Mouse (Mus musculus) layer of hippocampus, adult 9-11 months (tissue): ENCODE measurements at regions not wholly inside any gene's neighbourhood (a gene's known extent, or its start where the extent isn't known, plus 50 kb on each side); places are given as distances from the start of the nearest gene placed in this dataset.
A peak's percentile ranks its signal among the peaks of the same experiment; 100 is the strongest.

Experiments used
- DNase-seq: peaks from one replicate; pipeline ENCODE4 v3.0.0; 2022

DNA sequence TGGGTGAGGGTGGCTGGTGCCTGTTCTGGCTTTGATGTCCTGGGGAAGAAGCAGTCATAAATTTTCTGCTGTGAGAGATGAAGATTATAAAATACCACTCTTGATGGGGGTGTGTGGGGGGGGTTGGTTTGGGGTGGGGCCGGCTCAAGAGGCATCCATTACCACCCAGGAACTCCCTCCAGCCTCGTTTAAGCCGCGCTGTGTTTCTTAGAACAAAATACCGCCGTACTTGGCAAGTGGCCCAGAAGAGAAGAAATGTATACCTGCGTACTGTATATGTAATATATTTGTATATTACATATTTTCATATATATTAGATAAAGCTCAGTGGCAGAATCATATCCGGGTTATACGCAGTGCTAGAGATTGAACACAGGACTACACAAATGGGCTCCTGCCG lies 434.6 kb upstream of the Tbx3 start:
- DNase-seq, result no peak

DNA sequence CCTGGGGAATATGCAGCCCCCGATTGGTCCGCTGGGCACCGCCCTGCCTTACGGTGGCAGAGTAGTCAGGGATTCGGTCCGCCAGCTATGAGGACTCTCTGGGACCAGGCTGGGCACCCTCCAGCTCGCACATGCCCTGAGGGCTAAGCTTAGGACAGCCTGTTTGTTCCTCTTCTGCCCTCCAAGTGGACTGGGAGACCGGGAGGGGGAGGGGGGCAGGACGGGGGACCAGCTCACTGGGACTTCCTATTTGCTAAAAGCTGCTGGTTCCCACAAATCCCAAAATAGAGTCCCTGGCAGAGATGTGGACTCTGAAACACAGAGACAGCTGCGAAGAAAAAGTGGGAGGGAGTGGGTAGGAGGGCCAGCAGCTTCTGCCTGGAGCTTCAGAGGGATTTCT lies 423.6 kb upstream of the Tbx3 start:
- peak; percentile 68 for DNase-seq

DNA sequence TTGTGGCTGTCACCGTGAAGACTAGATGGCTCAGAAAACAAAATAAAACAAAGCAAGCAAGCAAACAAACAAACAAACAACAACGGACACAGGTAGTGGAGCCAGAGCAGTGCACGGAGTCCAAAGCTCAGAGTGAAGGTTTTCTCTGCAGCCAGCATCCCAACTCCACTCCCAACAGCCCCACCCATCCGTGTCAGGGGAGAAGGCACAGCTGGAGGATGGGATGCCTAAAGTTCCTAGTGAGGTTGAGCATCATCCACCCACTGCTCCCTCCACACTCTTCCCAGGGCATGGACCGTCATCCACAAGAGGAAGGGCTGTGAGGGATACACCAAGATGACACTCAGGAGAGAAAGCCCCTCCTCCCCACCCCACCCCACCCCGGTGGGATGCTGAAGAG lies 421.8 kb upstream of the Tbx3 start:
- DNase-seq, result no peak

DNA sequence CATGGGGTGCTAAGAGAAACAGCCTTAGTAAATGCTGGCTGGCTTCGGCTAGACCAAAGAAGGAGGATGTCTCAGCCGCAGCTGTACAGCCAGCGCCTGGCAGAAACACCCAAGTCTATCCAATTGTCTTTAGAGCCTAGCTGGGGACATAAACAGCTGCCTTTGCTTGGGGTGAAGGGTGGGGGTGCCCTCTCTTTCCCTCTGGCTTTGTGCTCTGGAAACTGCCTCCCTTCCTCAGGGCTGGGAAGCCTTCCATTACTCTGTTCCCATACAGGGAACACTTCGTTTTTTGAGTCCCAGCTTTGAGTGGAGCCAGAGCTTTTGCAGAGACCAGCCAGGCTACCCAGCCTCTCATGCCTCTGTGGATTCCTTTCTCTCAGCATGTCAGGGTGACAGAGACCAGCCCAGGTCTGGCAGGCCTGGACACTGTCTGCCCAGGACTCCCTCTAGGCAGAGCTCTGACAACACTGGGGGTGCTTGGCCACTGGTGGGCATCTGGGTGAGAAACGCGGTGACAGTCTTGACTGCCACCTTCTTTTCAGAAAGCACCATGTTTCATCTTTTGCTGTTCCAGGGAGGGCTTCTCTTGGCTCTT lies 421.2 kb upstream of the Tbx3 start:
- no peak for DNase-seq

DNA sequence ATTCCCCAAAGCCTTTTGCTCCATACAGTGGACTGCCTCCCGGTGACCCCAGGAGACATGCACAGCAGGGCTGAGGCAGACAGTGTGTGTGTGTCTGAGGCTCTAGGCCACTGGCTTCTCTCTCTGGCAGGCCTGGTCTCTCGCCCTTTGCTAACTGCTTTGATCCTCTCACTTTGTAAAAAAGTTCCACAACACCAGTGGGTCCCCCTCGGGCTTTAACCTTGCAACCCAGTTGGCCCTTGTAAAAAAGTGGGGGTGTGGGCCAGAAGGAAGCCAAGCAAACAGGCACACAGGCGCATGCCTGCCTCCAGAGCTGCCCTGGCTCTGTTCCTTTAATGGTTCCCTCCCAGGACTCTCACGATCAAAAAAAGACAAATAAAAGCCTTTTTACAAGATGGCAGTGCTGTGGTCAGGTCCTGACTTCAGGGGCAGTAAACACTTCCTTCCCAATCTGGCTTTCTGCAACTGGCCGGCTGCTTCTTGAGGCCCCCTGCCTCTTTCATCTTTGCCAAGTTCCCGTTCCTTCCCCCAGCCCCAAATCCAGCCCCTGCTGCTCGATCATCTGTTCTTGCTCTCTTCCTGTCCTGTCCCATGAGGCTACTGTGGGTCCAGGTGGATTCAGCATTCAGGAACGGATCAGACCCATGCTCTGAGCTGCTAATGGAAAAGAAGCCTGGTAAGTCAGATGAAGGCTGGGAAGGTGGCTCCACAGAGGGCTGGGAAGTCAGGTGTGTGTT lies 419.0 kb upstream of the Tbx3 start:
- no peak for DNase-seq

DNA sequence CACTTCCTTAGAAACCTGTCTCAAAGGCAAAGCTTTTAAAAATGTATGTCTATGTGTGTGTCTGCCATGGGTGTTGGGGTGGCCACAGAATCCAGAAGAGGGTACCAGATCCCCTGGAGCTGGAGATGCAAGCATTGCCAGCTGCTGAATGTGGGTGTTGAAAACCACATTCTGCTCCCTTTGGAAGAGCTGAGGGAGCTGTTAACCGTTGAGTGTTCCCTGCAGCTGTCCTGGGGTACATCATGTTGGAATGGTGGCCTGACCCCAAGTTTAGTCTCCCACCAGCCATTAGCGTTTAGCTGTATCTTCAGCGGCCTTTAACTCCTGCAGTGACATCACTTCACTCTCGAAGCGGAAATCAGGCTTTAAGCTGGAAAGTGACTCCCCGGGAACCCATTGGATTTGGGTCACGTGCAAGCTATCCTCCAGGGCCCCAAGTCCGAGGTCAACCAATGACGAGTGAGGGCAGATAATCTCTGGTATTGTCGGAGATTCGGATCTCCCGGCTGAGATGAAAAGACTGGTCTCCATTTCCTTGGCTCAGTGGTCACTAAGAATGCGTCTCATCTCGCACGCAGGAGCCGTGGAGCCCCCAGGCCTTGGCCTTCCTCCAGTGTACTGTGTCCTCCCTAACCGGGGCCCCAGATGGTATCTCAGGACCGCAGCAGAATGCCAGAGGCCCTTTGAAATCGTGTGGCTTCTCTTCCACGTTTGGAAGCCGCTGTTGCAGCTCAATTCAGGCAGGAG lies 412.9 kb upstream of the Tbx3 start:
- no peak for DNase-seq

DNA sequence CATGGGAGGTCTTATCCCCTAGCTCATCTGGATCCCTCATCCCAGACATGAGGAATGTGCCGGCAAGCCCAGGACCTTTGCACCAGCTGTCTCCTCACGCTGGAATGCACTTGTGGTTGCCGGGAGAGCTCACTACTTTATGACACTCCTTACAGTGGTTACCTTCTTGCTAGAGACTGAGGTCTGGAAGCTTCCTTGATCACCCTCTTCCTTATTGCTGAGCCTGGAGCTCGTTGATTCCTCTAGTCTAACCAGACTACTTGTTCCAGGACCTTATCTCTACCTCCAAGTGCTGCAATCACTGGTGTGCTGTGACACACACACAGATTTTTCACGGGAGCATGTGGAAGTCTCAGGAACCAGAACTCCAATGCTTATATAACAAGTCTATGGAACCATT lies 411.6 kb upstream of the Tbx3 start:
- no peak for DNase-seq

DNA sequence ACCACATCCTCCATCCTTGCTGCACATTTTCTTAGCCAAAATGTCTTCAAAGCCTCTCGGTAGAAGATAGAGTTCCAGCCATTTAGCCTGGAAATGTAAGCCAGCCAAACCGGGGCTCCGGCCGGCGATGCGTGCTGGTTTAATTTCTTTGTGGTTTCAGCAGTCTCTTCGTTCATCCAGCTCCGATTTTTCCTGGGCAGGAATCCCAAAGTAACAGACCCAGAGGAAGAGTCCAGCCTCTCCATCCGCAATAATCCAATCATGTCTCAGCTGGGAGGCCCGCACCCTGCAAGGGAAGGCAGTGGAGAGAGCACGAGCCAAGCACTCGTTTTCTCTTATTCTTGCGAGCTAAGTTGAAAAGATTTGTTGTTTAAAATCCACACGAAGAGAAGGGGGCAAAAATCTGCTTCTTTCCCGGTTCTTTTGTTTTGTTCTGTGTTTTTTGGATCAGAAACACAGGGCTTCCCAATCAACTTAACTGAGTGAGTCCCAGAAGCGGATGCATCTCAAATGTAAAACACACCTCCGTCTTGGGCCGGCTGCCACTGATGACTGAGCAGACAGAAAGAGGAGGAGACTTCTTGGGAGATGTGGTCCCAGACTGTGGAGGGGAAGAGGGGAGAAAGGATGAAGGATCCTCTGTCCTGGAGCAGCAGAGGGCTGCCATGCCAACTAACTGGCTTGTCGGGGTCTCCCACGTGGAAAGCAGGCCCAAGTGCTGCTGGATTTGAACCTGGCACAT lies 405.1 kb upstream of the Tbx3 start:
- peak; percentile 7 for DNase-seq

DNA sequence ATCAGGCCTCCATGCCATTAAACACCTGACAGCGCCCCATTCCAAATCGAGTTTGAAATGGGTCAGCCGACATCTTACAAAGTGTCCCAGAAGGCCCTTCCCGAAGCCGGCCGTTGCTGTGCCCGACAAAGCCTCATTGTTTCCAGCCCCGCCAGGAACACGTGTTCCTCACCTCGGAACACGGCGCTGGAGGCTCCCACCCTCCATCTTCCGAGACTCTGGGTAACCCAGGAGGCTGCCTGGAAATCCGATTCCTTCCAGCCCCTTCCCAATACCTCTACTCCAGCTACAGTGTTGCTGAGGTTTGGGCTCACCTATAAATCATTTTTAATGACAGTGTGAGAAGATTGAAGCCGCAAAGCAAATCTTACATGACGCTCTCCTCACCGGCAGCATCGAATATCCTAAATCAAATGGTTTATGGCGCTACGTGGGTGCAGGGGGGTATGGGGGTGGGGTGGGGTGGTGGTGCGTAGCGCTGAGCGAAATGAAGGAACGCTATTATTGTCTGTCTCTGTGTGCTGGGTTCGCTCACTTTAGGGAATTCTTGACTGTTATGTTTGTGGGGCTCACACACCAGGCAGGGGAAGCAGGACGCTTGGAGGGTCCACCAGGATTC lies 399.1 kb upstream of the Tbx3 start:
- DNase-seq, result no peak

DNA sequence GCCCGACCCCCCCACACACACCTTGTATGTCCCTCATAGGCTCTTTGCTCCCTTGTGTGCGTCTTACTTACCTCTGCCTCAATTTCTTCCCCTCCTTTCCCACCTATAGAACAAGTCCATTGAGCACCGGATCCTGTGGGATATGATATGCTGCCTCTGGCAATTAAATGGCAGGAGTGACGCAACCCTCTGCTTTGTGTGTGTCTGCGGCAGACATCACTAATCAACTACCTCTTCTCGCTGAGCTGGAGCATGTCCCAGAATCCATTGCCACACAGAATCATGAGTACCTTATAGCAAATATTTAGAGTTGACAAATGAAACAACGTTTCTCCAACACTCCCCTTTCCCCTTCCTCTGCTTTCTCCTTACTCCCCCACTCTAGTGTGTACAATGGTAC lies 397.3 kb upstream of the Tbx3 start:
- DNase-seq, result no peak

DNA sequence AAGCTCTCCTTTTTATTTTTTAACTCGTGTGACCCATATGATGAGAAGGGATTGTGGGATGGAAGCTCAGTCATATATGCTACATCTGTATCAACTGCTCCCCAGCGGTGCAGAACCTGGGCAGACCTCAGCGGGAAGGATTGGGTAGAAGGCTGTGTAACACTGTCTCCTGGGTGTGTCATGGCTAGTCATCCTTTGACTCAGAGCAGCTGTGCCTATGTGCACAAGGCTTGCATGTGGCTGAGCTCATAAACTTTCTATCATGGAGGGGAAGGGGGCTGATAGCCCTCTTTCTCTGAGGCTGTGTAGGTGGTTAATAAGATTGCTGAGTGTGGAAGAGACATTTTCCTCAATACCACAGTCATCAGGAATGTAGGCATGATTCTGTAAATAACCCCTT lies 396.9 kb upstream of the Tbx3 start:
- DNase-seq, result no peak

DNA sequence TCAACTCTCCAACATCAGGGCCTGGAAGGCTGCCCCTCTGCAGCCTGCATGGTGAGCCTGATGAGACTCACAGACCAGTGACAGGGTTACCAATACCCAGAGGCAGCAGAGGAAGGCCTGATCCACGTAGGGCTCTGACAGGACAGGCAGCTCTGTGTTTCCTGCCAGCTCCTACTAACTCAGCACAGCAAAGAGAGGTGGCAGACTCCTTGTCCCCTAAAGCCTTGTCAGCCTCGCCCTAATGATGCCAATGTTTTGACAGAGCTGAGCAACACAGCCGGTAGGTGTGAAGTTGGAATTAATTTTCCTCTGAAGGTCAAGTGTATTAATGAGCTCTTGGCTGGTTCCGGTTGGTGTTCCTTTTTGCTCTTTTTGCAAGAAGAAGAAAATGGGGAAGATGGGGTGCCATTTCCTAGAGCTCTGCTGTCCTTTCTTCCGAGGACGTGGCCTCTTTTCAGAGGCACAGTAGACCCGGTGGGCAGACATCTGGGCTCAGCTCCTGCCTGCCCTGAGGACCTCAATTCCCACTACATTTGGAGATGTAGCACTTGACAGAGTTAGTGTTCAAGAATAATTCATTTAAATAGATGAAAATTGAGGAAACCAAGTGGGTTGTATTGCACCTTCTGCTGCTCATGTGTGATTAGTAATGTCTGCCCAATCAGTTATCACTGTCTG lies 395.5 kb upstream of the Tbx3 start:
- DNase-seq, result no peak

DNA sequence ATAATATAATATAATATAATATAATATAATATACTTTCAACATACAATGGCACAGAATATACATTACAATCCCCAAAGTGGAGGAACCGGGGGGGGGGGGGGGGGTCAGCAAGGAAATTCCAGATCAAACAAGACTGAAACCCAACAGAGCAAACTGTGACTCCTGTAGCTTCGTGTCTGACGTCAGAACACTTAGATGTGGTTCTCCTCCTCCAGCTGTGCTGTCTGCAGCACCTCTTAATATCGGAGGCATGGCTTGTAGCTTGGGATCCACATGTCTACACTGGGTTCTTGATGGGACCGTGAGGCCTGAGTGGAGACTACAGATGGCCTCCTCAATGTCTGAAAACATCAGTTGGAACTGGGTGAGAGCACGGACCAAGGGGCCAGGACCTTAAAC lies 390.3 kb upstream of the Tbx3 start:
- DNase-seq, result no peak

DNA sequence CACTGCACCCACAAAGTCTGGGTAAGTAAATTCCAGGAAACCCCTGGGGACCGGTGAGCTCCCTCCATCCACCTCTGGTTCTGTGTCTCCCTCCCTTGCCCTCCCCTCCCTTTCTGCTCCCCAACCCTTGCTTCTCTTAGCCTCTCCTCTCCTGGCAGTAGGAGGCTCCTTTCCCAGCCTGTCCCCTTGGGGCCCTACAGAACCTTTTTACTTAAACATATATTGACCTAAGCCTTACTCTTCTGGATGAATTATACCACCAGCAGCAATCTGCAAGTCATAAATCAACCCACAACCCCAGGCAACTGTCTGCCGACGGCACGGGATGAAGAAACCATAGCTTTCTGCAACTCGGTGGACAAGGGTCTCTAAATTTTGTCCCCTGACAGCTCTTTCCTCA lies 380.7 kb upstream of the Tbx3 start:
- no peak for DNase-seq

DNA sequence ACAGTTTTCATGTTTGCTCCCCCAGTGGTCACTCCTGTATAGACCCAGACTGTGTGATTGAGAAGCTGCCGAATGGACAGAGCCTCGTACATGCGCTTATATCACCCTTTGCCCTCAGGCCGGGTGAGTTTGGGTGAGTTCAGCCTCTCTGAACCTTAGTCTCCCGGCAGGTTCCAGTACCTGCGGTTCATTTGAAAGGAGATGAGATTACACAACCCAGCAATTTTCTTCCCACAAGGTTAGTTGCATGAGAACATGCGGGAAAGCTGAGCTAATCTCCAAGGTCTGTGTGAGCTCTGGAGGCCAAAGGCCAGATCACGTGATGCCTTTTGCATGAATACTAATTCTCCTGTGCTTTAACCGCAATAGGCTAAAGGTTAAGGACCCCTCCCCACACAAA lies 378.1 kb upstream of the Tbx3 start:
- no peak for DNase-seq

DNA sequence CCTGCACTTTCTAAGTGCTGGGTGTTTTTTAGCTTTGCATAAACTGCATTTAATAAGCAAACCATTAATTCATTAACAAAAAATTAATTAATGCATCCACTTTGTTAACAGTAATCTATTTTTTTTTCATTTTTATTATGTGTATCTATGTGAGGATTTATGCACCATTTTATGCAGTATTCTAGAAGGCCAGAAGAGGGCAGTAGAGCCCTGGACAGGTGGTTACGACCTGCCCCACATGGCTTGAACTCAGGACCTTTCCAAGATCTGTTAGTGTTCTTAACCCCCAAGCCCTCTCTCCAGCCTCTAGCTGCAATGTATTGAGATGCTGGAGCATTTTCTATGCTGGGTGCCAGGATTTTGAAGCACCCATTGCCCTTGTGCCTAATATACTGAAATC lies 377.6 kb upstream of the Tbx3 start:
- no peak for DNase-seq

DNA sequence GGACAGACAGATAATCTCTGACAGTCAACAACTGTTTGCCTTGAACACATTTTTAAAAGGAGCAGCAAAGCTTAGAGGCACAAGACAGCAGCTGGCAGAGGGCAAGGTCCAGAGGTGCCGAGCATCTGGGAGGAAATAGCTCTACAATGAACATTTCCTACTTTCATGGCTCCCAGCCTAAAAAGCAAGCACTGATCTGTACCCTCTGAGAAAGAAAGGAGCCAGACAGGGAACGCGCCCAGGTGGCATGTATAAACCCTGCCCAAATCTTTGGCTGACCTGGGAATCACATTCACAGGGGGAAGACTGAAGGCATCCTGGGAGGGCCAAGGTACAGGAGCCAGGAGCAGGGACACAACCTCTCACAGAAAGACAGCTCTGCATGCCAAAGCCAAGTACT lies 371.2 kb upstream of the Tbx3 start:
- no peak for DNase-seq

DNA sequence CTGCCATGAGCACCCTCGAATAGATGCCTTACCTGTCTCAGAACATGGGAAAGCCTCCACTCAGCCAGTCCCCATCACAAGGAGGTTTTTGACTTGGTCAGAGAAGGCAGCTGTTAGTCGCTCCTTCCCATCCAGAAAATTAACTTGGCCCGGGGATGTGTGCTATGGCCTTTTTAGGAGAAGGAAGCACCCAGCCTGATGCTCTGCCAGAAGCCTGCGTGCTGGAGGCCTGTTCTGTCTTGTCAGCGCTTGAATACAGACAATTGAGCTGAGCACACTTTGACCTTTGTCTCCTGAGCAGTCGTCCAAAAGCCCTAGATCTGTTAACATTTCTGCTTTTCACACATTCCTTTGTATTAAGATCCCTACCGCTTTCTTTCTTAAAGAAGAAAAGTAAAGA lies 370.4 kb upstream of the Tbx3 start:
- no peak for DNase-seq

DNA sequence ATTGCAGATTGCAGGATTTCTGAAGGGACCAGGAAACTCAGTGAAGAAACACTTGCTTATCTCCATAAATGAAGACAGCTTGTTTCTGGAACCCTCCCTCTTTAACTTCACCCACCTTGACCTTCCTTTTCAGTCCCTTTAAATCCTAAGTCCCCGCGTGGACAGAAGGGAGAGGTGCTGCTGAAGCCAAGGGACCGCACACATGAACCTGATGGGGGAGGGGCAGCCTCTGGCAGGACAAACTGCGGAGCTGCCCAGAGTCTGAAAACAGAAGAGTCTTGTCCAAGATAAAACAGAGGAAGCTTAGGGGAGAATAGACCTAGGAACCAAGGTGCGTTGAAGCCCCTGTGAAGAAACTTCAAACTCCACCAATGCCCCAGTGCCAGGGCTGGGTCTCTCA lies 368.9 kb upstream of the Tbx3 start:
- no peak for DNase-seq

DNA sequence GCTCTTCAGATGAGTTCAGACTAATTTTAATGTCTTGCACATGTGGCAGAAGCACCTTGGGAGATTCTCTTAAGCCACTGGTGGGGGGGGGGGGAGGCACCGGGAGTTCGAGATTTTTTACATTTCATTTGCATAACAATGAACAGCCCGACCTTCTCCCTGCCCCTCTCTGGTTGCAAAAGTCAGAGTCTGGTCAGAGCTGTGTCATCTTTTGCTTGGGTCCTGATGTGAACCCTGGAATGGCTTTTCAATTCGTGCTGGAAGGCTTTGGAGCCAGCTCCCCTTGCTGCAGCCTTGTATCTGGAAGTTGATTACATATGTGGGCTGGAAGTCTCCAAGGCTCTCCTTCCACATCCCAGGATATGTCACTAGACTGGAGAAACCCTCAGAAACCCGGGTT lies 365.7 kb upstream of the Tbx3 start:
- DNase-seq, result no peak

DNA sequence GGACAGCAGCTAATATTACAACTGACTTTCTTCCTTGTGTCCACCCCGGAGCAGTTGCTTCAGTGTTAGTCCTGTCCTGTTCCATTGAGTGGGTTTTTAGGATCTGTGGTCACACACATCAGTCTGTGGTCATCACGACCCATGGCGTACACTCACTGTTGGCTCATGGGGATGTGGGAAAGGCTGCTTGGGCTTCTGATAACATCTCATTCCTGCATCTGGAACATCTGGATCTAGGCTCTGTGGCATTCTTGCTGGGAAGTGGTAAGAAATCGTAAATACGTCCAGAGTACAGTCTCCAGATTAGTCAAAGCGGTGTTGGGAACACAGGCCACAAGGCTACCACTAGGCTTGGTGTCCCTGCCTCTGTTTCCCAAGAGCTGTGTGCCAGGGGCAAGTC lies 362.7 kb upstream of the Tbx3 start:
- DNase-seq, result no peak

DNA sequence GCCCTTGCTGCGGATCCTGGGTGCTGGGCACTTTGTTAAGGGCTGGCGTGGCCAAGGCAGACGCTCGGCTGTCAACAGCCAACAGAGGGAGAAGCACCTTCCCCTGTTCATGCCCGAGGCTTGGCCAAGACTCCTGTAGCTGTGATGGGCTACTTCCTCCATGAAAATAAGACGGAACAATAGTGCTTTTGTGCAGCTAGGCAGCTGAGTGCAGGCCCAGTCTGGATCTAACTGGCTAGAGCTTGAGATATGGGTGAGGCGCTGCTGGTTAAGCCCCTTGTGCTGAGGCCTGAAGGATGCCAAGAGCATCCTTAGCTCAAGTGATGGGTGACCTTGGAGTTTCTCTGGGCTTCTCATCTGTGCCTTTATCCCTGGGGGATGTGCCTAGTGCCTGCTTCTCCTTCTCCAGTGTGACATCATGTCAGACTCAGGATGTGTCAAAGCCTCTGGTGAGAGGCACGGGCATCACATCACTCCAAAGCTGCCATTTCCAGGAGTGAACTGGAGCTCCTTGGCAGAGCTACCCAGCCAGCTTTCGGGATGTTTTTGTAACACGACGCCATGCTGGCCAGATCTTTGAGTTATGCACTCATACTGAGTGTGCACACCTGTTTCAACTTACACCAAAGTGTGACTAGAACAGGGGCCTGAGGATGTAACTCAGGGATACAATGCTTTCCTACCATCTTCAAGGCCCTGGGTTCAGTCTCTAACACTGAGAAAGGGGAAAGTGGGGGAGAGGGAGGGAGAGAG lies 360.1 kb upstream of the Tbx3 start:
- no peak for DNase-seq
